Mouse (Mus musculus): ENCODE data around the gene Amz1.
A peak's percentile ranks its signal among the peaks of the same experiment; 100 is the strongest.

The Amz1 gene

GRCm38 (mm10) chr5:140767704-140768141 lies 43.8 kb downstream of the Amz1 start:
- peak; percentile 85 for DNase-seq (ENCODE audit: low read depth)

GRCm38 (mm10) chr5:140768333-140768732 lies 44.4 kb downstream of the Amz1 start:
- DNase-seq (ENCODE audit: low read depth), result no peak

GRCm38 (mm10) chr5:140771612-140772011 lies 47.7 kb downstream of the Amz1 start:
- no peak for DNase-seq (ENCODE audit: low read depth)

GRCm38 (mm10) chr5:140772158-140772557 lies 48.2 kb downstream of the Amz1 start:
- DNase-seq (ENCODE audit: low read depth), result no peak

- DNase-seq (ENCODE audit: low read depth), result no peak
Observed at GRCm38 (mm10) chr5:140775111-140775510, 51.2 kb downstream of the Amz1 start.

GRCm38 (mm10) chr5:140776968-140777367 lies 53.0 kb downstream of the Amz1 start:
- DNase-seq (ENCODE audit: low read depth), result no peak

GRCm38 (mm10) chr5:140781122-140781521 lies 57.2 kb downstream of the Amz1 start:
- no peak for DNase-seq (ENCODE audit: low read depth)

GRCm38 (mm10) chr5:140781886-140782572 lies 58.1 kb downstream of the Amz1 start:
- no peak for DNase-seq (ENCODE audit: low read depth)

- no peak for DNase-seq (ENCODE audit: low read depth)
Observed at GRCm38 (mm10) chr5:140783577-140783976, 59.6 kb downstream of the Amz1 start.

GRCm38 (mm10) chr5:140784288-140784687 lies 60.4 kb downstream of the Amz1 start:
- no peak for DNase-seq (ENCODE audit: low read depth)

GRCm38 (mm10) chr5:140785240-140785872 lies 61.4 kb downstream of the Amz1 start:
- no peak for DNase-seq (ENCODE audit: low read depth)

- DNase-seq (ENCODE audit: low read depth), result no peak
Observed at GRCm38 (mm10) chr5:140789561-140789960, 65.6 kb downstream of the Amz1 start.

- peak; percentile 63 for DNase-seq (ENCODE audit: low read depth)
Observed at GRCm38 (mm10) chr5:140790392-140790791, 66.5 kb downstream of the Amz1 start.

GRCm38 (mm10) chr5:140790937-140791877 lies 67.3 kb downstream of the Amz1 start:
- DNase-seq (ENCODE audit: low read depth), result peak; percentile 93

- DNase-seq (ENCODE audit: low read depth), result peak; percentile 54
Observed at GRCm38 (mm10) chr5:140792233-140792632, 68.3 kb downstream of the Amz1 start.

GRCm38 (mm10) chr5:140794753-140795152 lies 70.8 kb downstream of the Amz1 start:
- no peak for DNase-seq (ENCODE audit: low read depth)

- DNase-seq (ENCODE audit: low read depth), result no peak
Observed at GRCm38 (mm10) chr5:140795176-140795575, 71.2 kb downstream of the Amz1 start.

GRCm38 (mm10) chr5:140796051-140796450 lies 72.1 kb downstream of the Amz1 start:
- DNase-seq (ENCODE audit: low read depth), result no peak

GRCm38 (mm10) chr5:140798158-140798557 lies 74.2 kb downstream of the Amz1 start:
- no peak for DNase-seq (ENCODE audit: low read depth)

- no peak for DNase-seq (ENCODE audit: low read depth)
Observed at GRCm38 (mm10) chr5:140798775-140799174, 74.8 kb downstream of the Amz1 start.

- DNase-seq (ENCODE audit: low read depth), result no peak
Observed at GRCm38 (mm10) chr5:140799190-140799589, 75.3 kb downstream of the Amz1 start.

- DNase-seq (ENCODE audit: low read depth), result peak; percentile 25
Observed at GRCm38 (mm10) chr5:140800288-140800923, 76.5 kb downstream of the Amz1 start.

Data from NIH3T3 (cell line).